Mouse (Mus musculus) lung, adult 2 months (tissue): ENCODE measurements around the gene Peg10. TPM values are rescaled to one million over a fixed set of nuclear protein-coding genes. Genes with fewer than 3 reads are reported as not detected.
"Not testable (repeated sequence)": the region's sequence is repeated elsewhere in the genome, so short reads cannot be mapped to it uniquely, and the experiment has no call there.

ENCODE experiments used
- DNase-seq: peaks from one replicate; pipeline ENCODE4 v3.0.0; 2022
- H3K4me1 ChIP-seq: fragments of 200-500 bp; 2 replicates; pipeline ENCODE4 v1.6.1; 2011; ENCODE audit warnings: low read length; ENCODE audit not compliant: control insufficient read depth, insufficient read depth
- H3K4me3 ChIP-seq: fragments of 200-500 bp; replicated peaks from 2 replicates; pipeline ENCODE3; 2011; ENCODE audit warnings: low read depth, mild to moderate bottlenecking, control low read depth, low read length; ENCODE audit errors: extremely low read depth
- CTCF ChIP-seq: fragments of 200-500 bp; IDR thresholded peaks from 2 replicates; pipeline ENCODE4 v1.5.1; 2011; ENCODE audit warnings: mild to moderate bottlenecking, low read length, control low read depth; ENCODE audit not compliant: insufficient read depth
- POLR2A ChIP-seq: fragments of 200-500 bp; IDR thresholded peaks from 2 replicates; pipeline ENCODE4 v1.6.1; 2011; ENCODE audit warnings: low read depth, mild to moderate bottlenecking, control low read depth, low read length, borderline replicate concordance; ENCODE audit errors: extremely low read depth
- WGBS: fragments of 180-500 bp; shearing (Covaris S2); methylation state at CpG from one replicate; pipeline ENCODE4 v1.1.7; 2018; 5-methylcytosine and 5-hydroxymethylcytosine counted together
- polyA plus RNA-seq: library from polyadenylated mRNA; depleted of rRNA; stranded (reverse); fragments of >200 nt; gene quantifications from 2 replicates; pipeline ENCODE4 v1.2.3, GENCODE M21; 2012

Peg10 gene
- polyA plus RNA-seq, 1 experiment, result 1.3 TPM

DNA sequence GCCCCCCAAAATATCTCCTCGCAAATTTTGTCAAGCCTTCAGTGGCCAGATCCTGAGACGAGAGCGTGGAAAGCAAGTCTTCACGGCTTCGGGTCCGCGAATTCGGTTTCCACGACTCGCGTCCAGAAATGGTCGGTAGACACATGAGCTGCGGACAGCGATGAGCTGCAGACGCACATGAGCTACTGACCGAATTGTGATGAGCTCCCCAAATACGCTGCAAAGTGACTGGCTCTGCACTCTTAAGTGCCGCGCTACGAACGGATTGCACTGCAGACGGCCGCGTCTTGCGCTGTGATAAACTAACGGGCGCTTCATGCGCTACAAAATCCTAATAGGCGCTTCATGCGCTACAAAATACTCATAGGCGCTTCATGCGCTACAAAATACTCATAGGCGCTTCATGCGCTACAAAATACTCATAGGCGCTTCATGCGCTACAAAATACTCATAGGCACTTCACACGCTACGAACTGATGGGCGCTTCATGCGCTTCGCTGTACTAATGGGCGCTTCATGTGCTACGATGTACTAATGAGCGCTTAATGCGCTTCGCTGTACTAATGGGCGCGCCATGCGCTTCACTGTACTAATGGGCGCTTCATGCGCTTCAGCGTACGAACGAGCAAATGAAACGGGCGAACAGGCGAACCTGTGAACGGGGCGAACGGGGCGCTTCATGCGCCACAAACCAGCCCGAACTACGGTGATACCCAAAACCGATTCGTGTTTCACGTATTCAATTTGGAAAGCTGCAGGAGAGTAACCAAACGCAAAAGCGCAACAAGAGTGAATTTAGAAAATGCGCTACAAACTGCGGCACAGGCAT, 785 bp downstream of the Peg10 start:
- TF ChIP-seq CTCF (no peak), POLR2A (no peak)
- H3K4me3 ChIP-seq, result peak overlapping the region; percentile 48
- peak; percentile 43 for DNase-seq
- 59% methylated on average over 71 of the region's 71 CpGs for WGBS
- H3K4me1 ChIP-seq, result peaks cover 5% of the 10 kb centered on the region; the same call in 1 of the 2 replicates

DNA sequence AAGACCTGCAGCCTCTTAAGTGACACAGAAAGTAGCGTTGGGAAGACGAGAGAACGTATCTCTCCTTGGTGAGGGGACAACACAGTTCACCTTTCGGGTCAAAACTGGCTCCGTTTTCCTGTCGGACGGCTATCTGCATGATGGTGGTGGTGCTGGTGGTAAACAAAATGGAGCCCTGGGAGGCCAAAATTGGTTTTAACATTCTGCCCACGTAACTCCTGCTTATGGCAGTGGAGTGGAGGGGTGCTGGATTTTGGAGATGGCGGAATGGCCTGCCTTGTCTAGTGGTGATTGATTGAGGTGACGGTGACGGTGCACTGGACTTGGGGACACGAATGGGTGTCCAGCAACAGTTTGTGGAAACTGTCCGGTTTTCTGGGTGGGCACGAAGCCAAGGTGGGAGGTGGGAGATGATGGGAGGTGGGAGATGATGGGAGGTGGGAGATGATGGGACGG, 1.4 kb downstream of the Peg10 start:
- 49% methylated on average over 15 of the region's 15 CpGs for WGBS
- Histone ChIP-seq H3K4me3 (peak overlapping the region; percentile 48), H3K4me1 (peaks cover 5% of the 10 kb centered on the region; the same call in 1 of the 2 replicates)
- TF ChIP-seq POLR2A (no peak), CTCF (no peak)
- DNase-seq, result peak; percentile 25

DNA sequence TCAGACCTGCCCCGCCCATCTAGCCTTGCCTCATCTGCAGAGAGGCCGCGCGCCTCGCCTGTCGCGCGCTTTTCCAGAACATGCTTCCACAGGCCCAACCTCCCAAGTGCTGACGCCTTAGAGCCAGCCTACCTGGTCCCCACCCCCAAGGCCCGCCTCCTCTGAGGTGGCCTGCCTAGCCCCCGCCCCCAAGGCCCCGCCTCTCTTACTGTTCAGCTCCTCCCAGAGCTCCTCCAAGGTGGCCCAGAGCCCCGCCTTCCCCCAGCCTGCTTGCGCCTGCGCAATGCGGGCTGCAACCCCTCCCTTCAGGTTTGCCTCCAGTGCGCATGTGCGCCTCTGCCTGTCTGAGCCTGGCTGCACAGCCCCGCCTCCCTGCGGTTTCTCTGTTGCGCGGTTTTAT, 2.0 kb downstream of the Peg10 start:
- 56% methylated on average over 22 of the region's 22 CpGs for WGBS
- peak overlapping the region; percentile 26 for H3K4me3 ChIP-seq
- peaks cover 5% of the 10 kb centered on the region; the same call in 1 of the 2 replicates for H3K4me1 ChIP-seq
- no peak for TF ChIP-seq CTCF
- no peak for TF ChIP-seq POLR2A
- peak; percentile 93 for DNase-seq

DNA sequence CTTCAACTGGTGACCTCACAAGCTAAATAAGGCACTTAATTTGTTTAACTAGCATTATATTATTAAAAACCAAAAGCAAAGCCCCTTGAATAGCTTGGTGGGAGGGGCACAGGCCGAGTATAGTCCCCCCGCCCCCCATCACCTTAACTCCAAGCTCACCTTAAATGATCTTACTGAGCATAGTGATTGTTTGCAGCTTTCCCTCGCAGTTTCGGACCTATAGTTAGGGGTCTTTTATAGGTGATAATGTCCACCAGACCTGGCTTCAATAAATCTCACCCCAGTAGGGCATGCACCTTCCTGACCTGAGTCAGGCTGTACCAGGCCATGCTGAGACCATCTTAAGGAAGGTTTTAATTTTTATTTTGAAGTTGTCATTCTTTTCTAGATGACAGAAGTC, 4.2 kb downstream of the Peg10 start:
- no peak overlapping the region for H3K4me3 ChIP-seq
- peaks cover 5% of the 10 kb centered on the region; the same call in 1 of the 2 replicates for H3K4me1 ChIP-seq
- 88% methylated on average over 4 of the region's 4 CpGs for WGBS
- TF ChIP-seq CTCF (no peak), POLR2A (no peak)
- DNase-seq, result no peak

DNA sequence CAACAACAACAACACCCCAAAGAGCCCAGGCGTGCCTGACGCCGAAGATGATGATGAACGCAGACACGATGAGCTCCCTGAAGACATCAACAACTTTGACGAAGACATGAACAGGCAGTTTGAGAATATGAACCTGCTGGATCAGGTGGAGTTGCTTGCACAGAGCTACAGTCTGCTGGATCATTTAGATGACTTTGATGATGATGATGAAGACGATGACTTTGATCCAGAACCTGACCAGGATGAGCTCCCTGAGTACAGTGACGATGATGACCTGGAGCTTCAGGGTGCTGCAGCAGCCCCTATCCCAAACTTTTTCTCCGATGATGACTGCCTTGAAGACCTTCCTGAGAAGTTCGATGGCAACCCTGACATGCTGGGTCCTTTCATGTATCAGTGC, 7.2 kb downstream of the Peg10 start:
- WGBS, result 93% methylated on average over 10 of the region's 10 CpGs
- DNase-seq, result no peak
- Histone ChIP-seq H3K4me3 (no peak overlapping the region), H3K4me1 (no peaks in the 10 kb centered on the region)
- TF ChIP-seq POLR2A (no peak), CTCF (no peak)

DNA sequence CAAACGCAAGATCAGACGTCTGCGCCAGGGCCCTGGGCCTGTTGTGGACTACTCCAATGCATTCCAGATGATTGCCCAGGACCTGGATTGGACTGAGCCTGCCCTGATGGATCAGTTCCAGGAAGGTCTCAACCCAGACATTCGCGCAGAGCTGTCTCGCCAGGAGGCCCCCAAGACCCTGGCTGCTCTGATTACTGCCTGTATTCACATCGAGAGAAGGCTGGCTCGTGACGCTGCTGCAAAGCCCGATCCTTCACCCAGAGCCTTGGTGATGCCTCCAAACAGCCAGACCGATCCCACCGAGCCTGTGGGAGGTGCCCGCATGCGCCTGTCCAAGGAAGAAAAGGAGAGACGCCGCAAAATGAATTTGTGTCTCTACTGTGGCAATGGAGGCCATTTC, 7.8 kb downstream of the Peg10 start:
- no peak for DNase-seq
- TF ChIP-seq CTCF (no peak), POLR2A (no peak)
- Histone ChIP-seq H3K4me3 (no peak overlapping the region), H3K4me1 (no peaks in the 10 kb centered on the region)
- WGBS, result 96% methylated on average over 16 of the region's 16 CpGs

DNA sequence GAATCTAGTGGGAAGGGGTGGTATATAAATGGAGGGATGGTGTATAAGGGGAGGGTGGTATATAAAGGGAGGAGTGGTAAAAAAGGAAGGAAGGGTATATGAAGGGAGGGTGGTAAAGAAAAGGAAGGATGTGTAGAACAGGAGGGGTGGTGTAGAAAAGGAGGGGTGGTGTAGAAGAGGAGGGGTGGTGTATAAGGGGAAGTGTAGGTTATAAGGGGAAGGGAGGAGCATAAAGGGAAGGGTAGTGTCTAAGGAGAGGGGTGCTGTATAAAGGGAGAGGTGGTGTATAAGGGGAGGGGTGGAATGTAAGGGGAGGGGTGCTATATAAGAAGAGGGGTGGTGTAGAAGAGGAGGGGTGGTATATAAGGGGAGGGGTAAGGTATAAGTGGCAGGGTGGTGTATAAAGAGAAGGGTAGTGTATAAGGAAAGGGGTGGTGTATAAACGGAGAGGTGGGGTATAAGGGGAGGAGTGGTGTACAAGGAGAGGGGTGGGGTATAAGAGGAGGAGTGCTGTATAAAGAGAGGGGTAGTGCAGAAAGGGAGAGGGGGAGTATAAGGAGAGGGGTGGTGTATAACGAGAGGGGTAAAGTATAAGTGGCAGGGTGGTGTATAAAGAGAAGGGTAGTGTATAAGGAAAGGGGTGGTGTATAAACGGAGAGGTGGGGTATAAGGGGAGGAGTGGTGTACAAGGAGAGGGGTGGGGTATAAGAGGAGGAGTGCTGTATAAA, 14.5 kb downstream of the Peg10 start:
- not testable (repeated sequence) for H3K4me1 ChIP-seq, H3K4me3 ChIP-seq, DNase-seq
- WGBS, result 29% methylated on average over 3 of the region's 3 CpGs

DNA sequence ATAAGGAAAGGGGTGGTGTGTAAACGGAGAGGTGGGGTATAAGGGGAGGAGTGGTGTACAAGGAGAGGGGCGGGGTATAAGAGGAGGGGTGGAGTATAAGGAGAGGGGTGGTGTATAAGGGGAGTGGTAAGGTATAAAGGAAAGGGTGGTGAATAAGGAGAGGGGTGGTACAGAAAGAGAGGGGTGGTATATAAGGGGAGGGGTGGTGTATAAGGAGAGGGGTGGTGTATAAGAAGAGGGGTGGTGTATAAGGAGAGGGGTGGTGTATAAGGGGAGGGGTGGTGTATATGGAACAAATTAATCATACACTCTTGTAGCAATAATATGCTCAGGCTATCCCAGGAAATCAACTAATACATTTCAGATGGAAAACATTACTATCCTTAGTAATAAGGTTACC, 15.1 kb downstream of the Peg10 start:
- DNase-seq, result no peak
- Histone ChIP-seq H3K4me3 (no peak overlapping the region), H3K4me1 (no peaks in the 10 kb centered on the region)
- TF ChIP-seq POLR2A, result no peak
- TF ChIP-seq CTCF, result no peak
- WGBS, result 53% methylated on average over 2 of the region's 2 CpGs

DNA sequence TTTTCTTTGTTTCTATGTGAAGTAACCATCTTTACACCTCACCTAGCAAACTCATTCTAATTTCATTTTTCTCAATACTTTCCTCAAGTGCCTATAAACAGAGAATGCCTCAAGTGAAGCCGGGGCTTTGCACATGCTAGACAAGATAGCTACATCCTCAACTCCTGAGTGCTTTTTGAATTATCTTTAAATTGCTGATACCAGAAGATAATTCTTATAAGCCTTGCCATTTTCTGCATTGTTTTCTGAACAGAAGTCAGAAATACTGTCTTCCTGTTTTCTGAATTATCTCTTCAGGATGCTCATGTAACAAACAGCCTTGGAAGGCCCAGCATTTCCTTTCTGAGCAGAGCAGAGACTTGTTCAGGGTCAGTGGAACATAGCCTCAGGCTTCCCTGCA, 49.2 kb downstream of the Peg10 start:
- no peak overlapping the region for H3K4me3 ChIP-seq
- no peak for TF ChIP-seq POLR2A
- no peak for TF ChIP-seq CTCF
- no peaks in the 10 kb centered on the region for H3K4me1 ChIP-seq
- WGBS, result 81% methylated on average over 1 of the region's 1 CpGs
- DNase-seq, result no peak

DNA sequence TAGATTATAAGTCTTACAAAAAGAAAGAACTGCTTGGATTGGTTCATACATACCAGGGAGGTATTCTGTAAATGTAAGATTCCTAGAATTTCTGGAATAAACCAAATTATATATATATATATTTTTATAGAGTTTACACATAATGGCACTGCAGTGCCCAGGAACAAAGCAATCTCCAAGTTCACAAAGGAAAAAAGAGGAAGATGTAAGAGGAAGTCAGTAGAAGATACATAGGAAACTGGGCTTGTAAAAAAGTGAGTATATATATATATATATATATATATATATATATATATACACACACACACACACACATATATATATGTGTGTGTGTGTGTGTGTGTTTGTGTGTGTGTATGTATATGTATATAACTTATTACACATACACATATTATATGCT, 50.2 kb downstream of the Peg10 start:
- not testable (repeated sequence) for H3K4me1 ChIP-seq, DNase-seq, H3K4me3 ChIP-seq
